Mouse (Mus musculus): ENCODE measurements around the gene G6pc2. TPM values are rescaled to one million over a fixed set of nuclear protein-coding genes. Genes with fewer than 3 reads are reported as not detected.
A peak's percentile ranks its signal among the peaks of the same experiment; 100 is the strongest.

G6pc2 gene
- polyA plus RNA-seq, 1 experiment, result 0.89 TPM

- no peak overlapping the region for H3K4me3 ChIP-seq (ENCODE audit: insufficient read depth, low read depth, low read length)
- TF ChIP-seq POLR2A (IDR thresholded peaks at IDR 0.05; ENCODE audit: low read depth, low read length) (no peak), CTCF (conservative IDR thresholded peaks at IDR 0.05; ENCODE audit: insufficient read depth, insufficient read length, low read depth, low read length) (no peak)
- H3K4me1 ChIP-seq (ENCODE audit: control insufficient read depth, insufficient read depth, low read length), result no peaks in the 10 kb centered on the region
- no peaks in the 10 kb centered on the region for H3K27me3 ChIP-seq (replicated peaks; ENCODE audit: control insufficient read depth, insufficient read depth, low read length)
- no peaks in the 10 kb centered on the region for H3K36me3 ChIP-seq (ENCODE audit: control insufficient read depth, insufficient read depth, low read length)
- WGBS, result 29% methylated on average over 7 of the region's 7 CpGs
- no peak overlapping the region for H3K27ac ChIP-seq (ENCODE audit: insufficient read depth, low read depth, low read length)
- DNase-seq, result peak; percentile 20
These were observed 4.4 kb downstream of the G6pc2 start for GRCm38 (mm10) chr2:69215242-69215641.

GRCm38 (mm10) chr2:69221868-69222416, 11.1 kb downstream of the G6pc2 start:
- no peak for DNase-seq
- H3K4me3 ChIP-seq (ENCODE audit: insufficient read depth, low read depth, low read length), result no peak overlapping the region
- H3K27me3 ChIP-seq (replicated peaks; ENCODE audit: control insufficient read depth, insufficient read depth, low read length), result no peaks in the 10 kb centered on the region
- TF ChIP-seq CTCF (conservative IDR thresholded peaks at IDR 0.05; ENCODE audit: insufficient read depth, insufficient read length, low read depth, low read length), result no peak
- TF ChIP-seq POLR2A (IDR thresholded peaks at IDR 0.05; ENCODE audit: low read depth, low read length), result no peak
- 72% methylated on average over 5 of the region's 5 CpGs for WGBS
- no peak overlapping the region for H3K27ac ChIP-seq (ENCODE audit: insufficient read depth, low read depth, low read length)
- H3K36me3 ChIP-seq (ENCODE audit: control insufficient read depth, insufficient read depth, low read length), result no peaks in the 10 kb centered on the region
- H3K4me1 ChIP-seq (ENCODE audit: control insufficient read depth, insufficient read depth, low read length), result no peaks in the 10 kb centered on the region

- WGBS, result 87% methylated on average over 10 of the region's 10 CpGs
- no peak overlapping the region for H3K27ac ChIP-seq (ENCODE audit: insufficient read depth, low read depth, low read length)
- H3K4me1 ChIP-seq (ENCODE audit: control insufficient read depth, insufficient read depth, low read length), result no peaks in the 10 kb centered on the region
- no peak for DNase-seq
- no peaks in the 10 kb centered on the region for H3K27me3 ChIP-seq (replicated peaks; ENCODE audit: control insufficient read depth, insufficient read depth, low read length)
- H3K4me3 ChIP-seq (ENCODE audit: insufficient read depth, low read depth, low read length), result no peak overlapping the region
- no peaks in the 10 kb centered on the region for H3K36me3 ChIP-seq (ENCODE audit: control insufficient read depth, insufficient read depth, low read length)
- TF ChIP-seq POLR2A (IDR thresholded peaks at IDR 0.05; ENCODE audit: low read depth, low read length) (no peak), CTCF (conservative IDR thresholded peaks at IDR 0.05; ENCODE audit: insufficient read depth, insufficient read length, low read depth, low read length) (no peak)
These were observed 11.9 kb downstream of the G6pc2 start for GRCm38 (mm10) chr2:69222815-69223214.

GRCm38 (mm10) chr2:69224724-69225123, 13.9 kb downstream of the G6pc2 start:
- WGBS, result 67% methylated on average over 2 of the region's 2 CpGs
- TF ChIP-seq CTCF (conservative IDR thresholded peaks at IDR 0.05; ENCODE audit: insufficient read depth, insufficient read length, low read depth, low read length), result no peak
- TF ChIP-seq POLR2A (IDR thresholded peaks at IDR 0.05; ENCODE audit: low read depth, low read length), result no peak
- Histone ChIP-seq H3K4me1 (ENCODE audit: control insufficient read depth, insufficient read depth, low read length) (no peaks in the 10 kb centered on the region), H3K27me3 (replicated peaks; ENCODE audit: control insufficient read depth, insufficient read depth, low read length) (no peaks in the 10 kb centered on the region), H3K27ac (ENCODE audit: insufficient read depth, low read depth, low read length) (no peak overlapping the region), H3K36me3 (ENCODE audit: control insufficient read depth, insufficient read depth, low read length) (no peaks in the 10 kb centered on the region), H3K4me3 (ENCODE audit: insufficient read depth, low read depth, low read length) (no peak overlapping the region)
- no peak for DNase-seq

GRCm38 (mm10) chr2:69226876-69227275, 16.0 kb downstream of the G6pc2 start:
- no peaks in the 10 kb centered on the region for H3K36me3 ChIP-seq (ENCODE audit: control insufficient read depth, insufficient read depth, low read length)
- no peak for DNase-seq
- WGBS, result 91% methylated on average over 9 of the region's 9 CpGs
- H3K4me1 ChIP-seq (ENCODE audit: control insufficient read depth, insufficient read depth, low read length), result no peaks in the 10 kb centered on the region; the same call in 1 of the 2 replicates
- H3K27ac ChIP-seq (ENCODE audit: insufficient read depth, low read depth, low read length), result no peak overlapping the region
- H3K4me3 ChIP-seq (ENCODE audit: insufficient read depth, low read depth, low read length), result no peak overlapping the region
- TF ChIP-seq POLR2A (IDR thresholded peaks at IDR 0.05; ENCODE audit: low read depth, low read length), result no peak
- no peak for TF ChIP-seq CTCF (conservative IDR thresholded peaks at IDR 0.05; ENCODE audit: insufficient read depth, insufficient read length, low read depth, low read length)
- H3K27me3 ChIP-seq (replicated peaks; ENCODE audit: control insufficient read depth, insufficient read depth, low read length), result no peaks in the 10 kb centered on the region

- Histone ChIP-seq H3K36me3 (ENCODE audit: control insufficient read depth, insufficient read depth, low read length) (no peaks in the 10 kb centered on the region), H3K27me3 (replicated peaks; ENCODE audit: control insufficient read depth, insufficient read depth, low read length) (no peaks in the 10 kb centered on the region), H3K27ac (ENCODE audit: insufficient read depth, low read depth, low read length) (no peak overlapping the region), H3K4me1 (ENCODE audit: control insufficient read depth, insufficient read depth, low read length) (no peaks in the 10 kb centered on the region; the same call in 1 of the 2 replicates), H3K4me3 (ENCODE audit: insufficient read depth, low read depth, low read length) (no peak overlapping the region)
- no peak for DNase-seq
- TF ChIP-seq CTCF (conservative IDR thresholded peaks at IDR 0.05; ENCODE audit: insufficient read depth, insufficient read length, low read depth, low read length) (no peak), POLR2A (IDR thresholded peaks at IDR 0.05; ENCODE audit: low read depth, low read length) (no peak)
- 73% methylated on average over 6 of the region's 6 CpGs for WGBS
These were observed 17.8 kb downstream of the G6pc2 start for GRCm38 (mm10) chr2:69228635-69229034.

- WGBS, result 57% methylated on average over 2 of the region's 2 CpGs
- TF ChIP-seq CTCF (conservative IDR thresholded peaks at IDR 0.05; ENCODE audit: insufficient read depth, insufficient read length, low read depth, low read length) (no peak), POLR2A (IDR thresholded peaks at IDR 0.05; ENCODE audit: low read depth, low read length) (no peak)
- Histone ChIP-seq H3K27ac (ENCODE audit: insufficient read depth, low read depth, low read length) (no peak overlapping the region), H3K36me3 (ENCODE audit: control insufficient read depth, insufficient read depth, low read length) (no peaks in the 10 kb centered on the region), H3K4me1 (ENCODE audit: control insufficient read depth, insufficient read depth, low read length) (no peaks in the 10 kb centered on the region; the same call in 1 of the 2 replicates), H3K4me3 (ENCODE audit: insufficient read depth, low read depth, low read length) (no peak overlapping the region), H3K27me3 (replicated peaks; ENCODE audit: control insufficient read depth, insufficient read depth, low read length) (no peaks in the 10 kb centered on the region)
- no peak for DNase-seq
These were observed 19.3 kb downstream of the G6pc2 start for GRCm38 (mm10) chr2:69230137-69230536.
